Mouse (Mus musculus) midbrain, embryonic 10.5 days (tissue): Measurements from ENCODE around the gene Dph1. TPM values are rescaled to one million over a fixed set of nuclear protein-coding genes. Genes with fewer than 3 reads are reported as not detected.

ENCODE experiments used
- DNase-seq: peaks from one replicate; pipeline ENCODE4 v3.0.0-alpha.2; 2017; ENCODE audit warnings: low spot score
- H3K27ac ChIP-seq: fragments of 300-500 bp; sonication (generic); replicated peaks from 2 replicates; pipeline ENCODE4 v1.5.1; 2016; ENCODE audit warnings: mild to moderate bottlenecking
- H3K27me3 ChIP-seq: fragments of 300-500 bp; sonication (generic); 2 replicates; pipeline ENCODE4 v1.6.1; 2016; ENCODE audit warnings: low read depth, mild to moderate bottlenecking; ENCODE audit not compliant: poor library complexity, severe bottlenecking
- H3K36me3 ChIP-seq: fragments of 300-500 bp; sonication (generic); 2 replicates; pipeline ENCODE4 v1.6.1; 2016; ENCODE audit warnings: mild to moderate bottlenecking, moderate library complexity
- H3K4me1 ChIP-seq: fragments of 300-500 bp; sonication (generic); 2 replicates; pipeline ENCODE4 v1.6.1; 2016
- H3K4me3 ChIP-seq: fragments of 300-500 bp; sonication (generic); 2 replicates; pipeline ENCODE4 v1.5.1; 2016; ENCODE audit warnings: mild to moderate bottlenecking, moderate library complexity
- H3K9me3 ChIP-seq: fragments of 300-500 bp; sonication (generic); replicated peaks from 2 replicates; pipeline ENCODE4 v1.6.1; 2016; ENCODE audit warnings: mild to moderate bottlenecking
- WGBS: fragments of 180-500 bp; shearing (Covaris S2); methylation state at CpG from one replicate; pipeline ENCODE4 v1.1.7; 2016; 5-methylcytosine and 5-hydroxymethylcytosine counted together
- polyA plus RNA-seq: library from polyadenylated mRNA; unstranded; fragments of >200 nt; fragmentation: Nextera tagmentation; extraction: Ambion mirVana; gene quantifications from 2 replicates; pipeline ENCODE4 v1.2.1, GENCODE M21; 2016

Gene Dph1
- polyA plus RNA-seq, 1 experiment from 2014 or later: 27.3 TPM

GRCm38 (mm10) chr11:75168590-75169361 lies 22.3 kb downstream of the Dph1 start:
- peak overlapping the region; percentile 13; the same call in 1 of the 2 replicates for H3K27ac ChIP-seq

GRCm38 (mm10) chr11:75167643-75168589 lies 23.1 kb downstream of the Dph1 start:
- Histone ChIP-seq H3K9me3 (no peaks in the 10 kb centered on the region), H3K27me3 (peaks cover 100% of the 10 kb centered on the region), H3K4me3 (peak overlapping the region; percentile 58), H3K4me1 (peaks cover 78% of the 10 kb centered on the region), H3K36me3 (peaks cover 8% of the 10 kb centered on the region), H3K27ac (peak overlapping the region; percentile 13; the same call in 1 of the 2 replicates)
- WGBS: 2% methylated on average over 58 of the region's 63 CpGs
- peak; percentile 40 for DNase-seq

More at GRCm38 (mm10) chr11:75168590-75169361, 22.3 kb downstream of the Dph1 start:
- Histone ChIP-seq H3K9me3 (no peaks in the 10 kb centered on the region), H3K36me3 (no peaks in the 10 kb centered on the region), H3K4me1 (peaks cover 87% of the 10 kb centered on the region), H3K4me3 (peak overlapping the region; percentile 58), H3K27me3 (peaks cover 100% of the 10 kb centered on the region)
- under 1% methylated on average over 83 of the region's 83 CpGs for WGBS
- DNase-seq: peak; percentile 78

GRCm38 (mm10) chr11:75166861-75167642 lies 24.0 kb downstream of the Dph1 start:
- Histone ChIP-seq H3K27ac (no peak overlapping the region), H3K4me3 (peak overlapping the region; percentile 58), H3K36me3 (peaks cover 14% of the 10 kb centered on the region), H3K9me3 (no peaks in the 10 kb centered on the region), H3K27me3 (peaks cover 99% of the 10 kb centered on the region), H3K4me1 (peaks cover 69% of the 10 kb centered on the region)
- peak; percentile 60 for DNase-seq
- WGBS: 2% methylated on average over 68 of the region's 68 CpGs

GRCm38 (mm10) chr11:75166193-75166842 lies 24.7 kb downstream of the Dph1 start:
- H3K4me3 ChIP-seq: peak overlapping the region; percentile 58
- peaks cover 91% of the 10 kb centered on the region for H3K27me3 ChIP-seq
- peaks cover 20% of the 10 kb centered on the region for H3K36me3 ChIP-seq
- H3K4me1 ChIP-seq: peaks cover 63% of the 10 kb centered on the region
- H3K9me3 ChIP-seq: no peaks in the 10 kb centered on the region
- peak; percentile 35 for DNase-seq
- WGBS: 2% methylated on average over 55 of the region's 55 CpGs
- no peak overlapping the region; the same call in 1 of the 2 replicates for H3K27ac ChIP-seq

GRCm38 (mm10) chr11:75165441-75166192 lies 25.4 kb downstream of the Dph1 start:
- H3K4me3 ChIP-seq: peak overlapping the region; percentile 58
- H3K27me3 ChIP-seq: peaks cover 84% of the 10 kb centered on the region
- peak; percentile 63 for DNase-seq
- H3K36me3 ChIP-seq: peaks cover 27% of the 10 kb centered on the region
- H3K9me3 ChIP-seq: no peaks in the 10 kb centered on the region
- WGBS: 3% methylated on average over 54 of the region's 54 CpGs
- H3K4me1 ChIP-seq: peaks cover 56% of the 10 kb centered on the region
- no peak overlapping the region for H3K27ac ChIP-seq

GRCm38 (mm10) chr11:75164750-75165149 lies 26.3 kb downstream of the Dph1 start:
- no peaks in the 10 kb centered on the region for H3K9me3 ChIP-seq

GRCm38 (mm10) chr11:75164051-75164450 lies 27.0 kb downstream of the Dph1 start:
- peaks cover 43% of the 10 kb centered on the region for H3K36me3 ChIP-seq
- no peak for DNase-seq
- no peaks in the 10 kb centered on the region for H3K9me3 ChIP-seq
- 71% methylated on average over 2 of the region's 2 CpGs for WGBS
- peaks cover 69% of the 10 kb centered on the region for H3K27me3 ChIP-seq
- H3K4me3 ChIP-seq: no peak overlapping the region
- peaks cover 40% of the 10 kb centered on the region for H3K4me1 ChIP-seq
- no peak overlapping the region for H3K27ac ChIP-seq

More at GRCm38 (mm10) chr11:75164750-75165149, 26.3 kb downstream of the Dph1 start:
- Histone ChIP-seq H3K27ac (no peak overlapping the region), H3K4me3 (no peak overlapping the region), H3K4me1 (peaks cover 47% of the 10 kb centered on the region), H3K27me3 (peaks cover 76% of the 10 kb centered on the region), H3K36me3 (peaks cover 36% of the 10 kb centered on the region)
- 13% methylated on average over 15 of the region's 15 CpGs for WGBS
- no peak for DNase-seq

- no peak overlapping the region for H3K27ac ChIP-seq
- WGBS: 93% methylated on average over 6 of the region's 6 CpGs
- DNase-seq: no peak
- no peaks in the 10 kb centered on the region for H3K9me3 ChIP-seq
- H3K27me3 ChIP-seq: peaks cover 62% of the 10 kb centered on the region
- no peak overlapping the region for H3K4me3 ChIP-seq
- H3K36me3 ChIP-seq: peaks cover 49% of the 10 kb centered on the region
- peaks cover 35% of the 10 kb centered on the region for H3K4me1 ChIP-seq
These were observed 27.7 kb downstream of the Dph1 start for GRCm38 (mm10) chr11:75163379-75163778.

GRCm38 (mm10) chr11:75162591-75163080 lies 28.4 kb downstream of the Dph1 start:
- Histone ChIP-seq H3K4me3 (no peak overlapping the region), H3K27ac (no peak overlapping the region), H3K27me3 (peaks cover 55% of the 10 kb centered on the region), H3K9me3 (no peaks in the 10 kb centered on the region), H3K36me3 (peaks cover 57% of the 10 kb centered on the region), H3K4me1 (peaks cover 33% of the 10 kb centered on the region)
- 91% methylated on average over 12 of the region's 12 CpGs for WGBS
- DNase-seq: no peak

- H3K27me3 ChIP-seq: peaks cover 43% of the 10 kb centered on the region
- no peak overlapping the region for H3K27ac ChIP-seq
- peaks cover 67% of the 10 kb centered on the region for H3K36me3 ChIP-seq
- DNase-seq: no peak
- H3K4me3 ChIP-seq: no peak overlapping the region
- peaks cover 29% of the 10 kb centered on the region for H3K4me1 ChIP-seq
- H3K9me3 ChIP-seq: no peaks in the 10 kb centered on the region
- WGBS: 76% methylated on average over 4 of the region's 4 CpGs
These were observed 29.5 kb downstream of the Dph1 start for GRCm38 (mm10) chr11:75161417-75162008.

- Histone ChIP-seq H3K9me3 (no peaks in the 10 kb centered on the region), H3K4me3 (no peak overlapping the region), H3K36me3 (peaks cover 72% of the 10 kb centered on the region), H3K27ac (no peak overlapping the region), H3K27me3 (peaks cover 38% of the 10 kb centered on the region), H3K4me1 (peaks cover 23% of the 10 kb centered on the region)
- DNase-seq: no peak
- WGBS: 84% methylated on average over 7 of the region's 7 CpGs
These were observed 30.1 kb downstream of the Dph1 start for GRCm38 (mm10) chr11:75160954-75161353.
